Mouse (Mus musculus) layer of hippocampus, postnatal 10 days (tissue): ENCODE measurements around the gene Borcs6. TPM values are rescaled to one million over a fixed set of nuclear protein-coding genes. Genes with fewer than 3 reads are reported as not detected.

Experiments used
- DNase-seq, 2 experiments: peaks; one replicate each; pipeline ENCODE4 v3.0.0; 2021; ENCODE audit warnings: low spot score in 2 of 2
- total RNA-seq, 2 experiments: library from RNA; stranded (reverse); gene quantifications; 2 replicates each; pipeline ENCODE4 v1.2.3; 2021

Borcs6 gene
- total RNA-seq, 2 experiments from 2014 or later, result 24.2 to 24.9 TPM

DNA sequence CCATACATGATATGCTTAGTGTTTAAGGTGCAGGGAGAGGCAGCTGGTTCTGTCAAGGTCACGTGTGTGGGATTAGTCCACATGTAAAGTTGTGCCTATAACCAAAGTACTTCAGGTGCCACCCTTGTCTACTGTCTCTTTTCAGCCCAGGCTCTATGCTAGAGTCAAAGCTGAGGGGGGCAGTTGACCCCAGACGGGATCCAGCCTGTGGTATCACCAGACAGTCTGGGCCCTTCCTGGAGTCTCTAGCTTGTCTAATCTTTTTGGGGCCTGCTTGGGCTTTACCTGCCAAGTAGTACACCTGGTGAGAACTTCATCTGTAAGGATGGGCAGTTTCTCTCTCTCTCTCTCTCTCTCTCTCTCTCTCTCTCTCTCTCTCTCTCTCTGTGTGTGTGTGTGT is 28.1 kb downstream of the Borcs6 start:
- DNase-seq, result peak in 1 of 2 experiments; percentile 10

DNA sequence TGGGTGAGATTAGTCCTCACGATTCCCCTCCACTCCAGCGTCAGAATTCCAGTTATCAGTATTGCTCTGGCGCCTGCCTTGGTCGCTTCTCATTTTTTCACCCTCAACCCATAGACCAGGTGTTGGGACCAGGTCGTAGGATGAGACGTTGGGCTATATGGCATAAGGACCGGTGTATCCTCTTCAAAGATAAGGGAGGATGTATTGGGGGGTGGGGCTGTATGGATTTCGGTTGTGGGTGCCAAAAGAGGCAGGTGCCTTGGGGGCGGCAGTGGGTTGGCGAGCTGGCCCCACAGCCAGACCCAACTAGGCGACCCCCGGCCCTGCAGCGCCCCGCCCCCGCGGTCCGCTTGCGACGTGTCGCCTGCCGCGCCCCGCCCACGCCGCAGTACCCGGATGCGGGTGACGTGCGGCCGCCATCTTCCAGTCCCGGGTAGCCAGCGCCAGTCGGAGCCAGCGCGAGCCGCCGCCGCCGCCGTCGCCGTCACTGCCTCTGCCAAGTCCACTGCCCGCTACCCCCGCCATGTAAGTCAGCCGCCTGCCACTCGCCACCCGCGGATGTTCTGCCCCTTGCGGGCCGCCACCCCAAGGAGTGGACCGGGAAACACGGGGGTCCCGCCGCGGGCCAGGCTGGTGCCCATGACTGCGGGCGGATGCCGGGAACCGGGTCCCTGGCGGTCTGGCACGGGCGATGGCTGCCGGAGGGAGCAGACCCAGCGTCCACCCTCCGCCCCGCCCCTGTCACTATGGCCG is 28.8 kb downstream of the Borcs6 start, which contains the start of gene Vamp2:
Gene Vamp2 (plus strand): TSS at position 388 of the 753 bp plus-strand sequence.
- DNase-seq, result peak; percentile 94 to 96

- DNase-seq, result peak in 1 of 2 experiments; percentile 41
Observed at GRCm38 (mm10) chr11:69088856-69089615, 29.5 kb downstream of the Borcs6 start.

- DNase-seq, result peak; percentile 12 to 31
Observed at GRCm38 (mm10) chr11:69089616-69090290, 30.2 kb downstream of the Borcs6 start.

GRCm38 (mm10) chr11:69090367-69090766 is 30.9 kb downstream of the Borcs6 start:
- DNase-seq, result peak in 1 of 2 experiments; percentile 39

GRCm38 (mm10) chr11:69091566-69092385 is 32.3 kb downstream of the Borcs6 start:
- DNase-seq, result no peak

DNA sequence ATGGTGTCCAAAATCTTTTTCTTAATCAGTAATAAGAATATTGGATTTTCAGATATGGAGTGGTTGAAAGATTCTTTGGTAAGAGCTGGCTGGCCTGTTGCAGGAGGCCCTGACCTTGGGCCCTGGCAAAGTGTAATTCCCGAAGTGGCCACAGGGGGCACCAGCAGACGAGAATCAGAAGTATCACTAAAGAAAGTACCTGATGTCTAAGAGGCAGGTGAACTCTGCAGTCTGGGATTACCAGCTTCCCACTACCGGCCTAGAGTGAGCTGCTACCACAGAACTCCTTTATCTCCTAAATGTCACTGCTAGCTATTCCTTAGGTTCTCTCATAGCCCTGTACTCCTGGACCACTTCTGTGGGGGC is 32.9 kb downstream of the Borcs6 start:
- DNase-seq, result peak; percentile 86 to 87

DNA sequence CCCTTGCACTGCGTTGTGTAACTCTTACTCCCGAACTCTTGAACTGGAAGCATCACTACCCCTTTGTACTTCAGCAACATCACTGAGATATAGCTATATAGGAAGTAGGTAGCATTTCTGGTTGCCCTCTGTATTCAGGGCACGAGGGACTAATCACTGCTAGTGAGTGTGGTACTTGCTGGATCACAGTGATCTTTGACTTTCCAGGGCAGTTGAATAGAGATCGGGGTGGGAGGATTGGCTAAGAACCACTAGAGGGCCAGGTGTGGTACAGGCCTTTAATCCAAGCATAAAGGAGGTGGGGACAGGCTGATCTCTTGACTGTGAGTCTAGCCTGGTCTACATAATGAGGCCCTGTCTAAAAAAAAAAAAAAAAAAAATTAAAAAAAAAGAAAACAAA is 33.4 kb downstream of the Borcs6 start:
- DNase-seq, result no peak

- peak; percentile 10 to 22 for DNase-seq
Observed at GRCm38 (mm10) chr11:69093856-69094255, 34.3 kb downstream of the Borcs6 start.

- peak; percentile 97 for DNase-seq
Observed at GRCm38 (mm10) chr11:69094697-69095429, 35.3 kb downstream of the Borcs6 start, which contains the start of gene Per1. Gene Per1 (plus strand): TSS chr11:69095217.

DNA sequence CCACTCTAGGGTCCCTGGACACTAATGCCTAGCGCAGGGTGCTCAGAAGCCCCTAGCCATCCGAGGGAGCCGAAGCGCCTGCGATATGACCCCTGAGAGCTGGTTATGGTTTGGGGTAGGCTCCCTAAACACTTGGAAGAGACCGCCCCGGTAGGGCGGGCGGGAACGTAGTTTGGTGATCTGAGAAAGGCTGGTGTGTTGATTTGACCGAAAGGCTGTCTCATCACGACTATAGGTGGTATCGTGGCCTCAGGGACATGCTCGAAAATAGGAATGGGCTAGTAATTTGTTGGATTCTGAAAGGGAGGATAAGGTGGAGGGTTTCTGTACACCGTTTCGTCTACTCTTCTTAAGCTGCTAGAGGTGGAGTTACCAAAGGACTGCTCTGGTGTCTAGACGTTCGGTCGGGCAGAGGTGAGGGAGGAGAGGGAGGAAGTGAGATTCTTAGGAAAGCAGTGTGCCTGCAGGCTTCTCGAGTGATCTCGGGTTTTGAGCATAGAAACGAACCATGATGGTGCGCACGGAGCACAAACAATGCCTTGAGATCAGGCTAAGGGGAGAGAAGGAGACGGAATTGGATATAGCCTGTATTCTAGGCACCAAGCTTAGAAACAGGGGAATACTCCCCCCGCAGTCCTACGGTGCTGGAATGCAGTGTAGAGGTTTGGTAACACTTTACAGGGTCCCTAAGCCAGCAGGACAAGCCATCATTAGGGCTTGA is 36.2 kb downstream of the Borcs6 start:
- DNase-seq, result peak; percentile 35 to 39

DNA sequence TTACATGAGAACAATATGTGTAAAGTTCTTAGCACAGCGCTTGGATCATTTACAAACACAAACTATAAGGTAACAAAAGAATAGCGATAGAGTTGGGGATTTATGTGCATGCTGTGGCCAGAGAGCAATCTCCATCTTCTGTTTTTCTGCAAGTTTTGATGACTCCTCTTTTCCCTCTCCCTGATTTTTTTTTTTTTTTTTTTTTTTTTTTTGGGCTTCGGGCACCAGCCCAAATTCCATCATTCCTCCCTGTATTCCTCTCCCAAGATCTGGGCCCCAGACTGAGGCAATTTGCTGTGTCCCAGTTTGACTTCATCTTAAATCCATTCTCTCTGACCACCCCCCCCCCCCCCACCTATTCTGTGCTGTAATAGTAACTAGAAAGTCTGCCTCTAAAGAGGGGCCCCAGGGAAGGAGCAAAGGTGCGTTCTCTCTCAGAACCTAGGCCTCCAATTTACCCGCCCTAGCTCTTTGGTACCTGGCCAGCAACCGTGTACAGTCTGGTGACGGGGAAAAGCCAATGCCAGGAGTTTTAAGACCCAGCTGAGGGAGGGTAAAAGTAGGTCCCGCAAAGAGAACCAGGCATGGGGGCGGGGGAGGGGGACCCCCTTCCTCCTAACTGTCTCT is 37.0 kb downstream of the Borcs6 start:
- DNase-seq, result no peak

- peak; percentile 97 to 98 for DNase-seq
Observed at GRCm38 (mm10) chr11:69096987-69097900, 37.7 kb downstream of the Borcs6 start.

GRCm38 (mm10) chr11:69098039-69098761 is 38.7 kb downstream of the Borcs6 start:
- DNase-seq, result peak in 1 of 2 experiments; percentile 24

GRCm38 (mm10) chr11:69098762-69099091 is 39.2 kb downstream of the Borcs6 start:
- DNase-seq, result peak; percentile 97

- peak; percentile 78 to 84 for DNase-seq
Observed at GRCm38 (mm10) chr11:69099177-69099914, 39.8 kb downstream of the Borcs6 start.
